Mouse (Mus musculus) neural tube, embryonic 14.5 days (tissue): ENCODE data around the gene Itih3. TPM values are rescaled to one million over a fixed set of nuclear protein-coding genes. Genes with fewer than 3 reads are reported as not detected.

Experiments used
- ATAC-seq: fragments of 200-750 bp; cut with Nextera tagmentation; 2 replicates; pipeline ENCODE4 v1.8.0; 2017; ENCODE audit warnings: low read depth, mild to moderate bottlenecking, moderate TSS enrichment, moderate library complexity
- H3K27ac ChIP-seq: fragments of 300-500 bp; sonication (generic); 2 replicates; pipeline ENCODE4 v1.5.1; 2014; ENCODE audit warnings: low read depth, mild to moderate bottlenecking, control low read depth, low read length, moderate library complexity, mixed read lengths
- H3K27me3 ChIP-seq: fragments of 300-500 bp; sonication (generic); 2 replicates; pipeline ENCODE4 v1.6.1; 2014; ENCODE audit warnings: low read length; ENCODE audit not compliant: control insufficient read depth, insufficient read depth
- H3K36me3 ChIP-seq: fragments of 300-500 bp; sonication (generic); 2 replicates; pipeline ENCODE4 v1.6.1; 2014; ENCODE audit warnings: low read length, mixed read lengths; ENCODE audit not compliant: control insufficient read depth, insufficient read depth
- H3K4me1 ChIP-seq: fragments of 300-500 bp; sonication (generic); 2 replicates; pipeline ENCODE4 v1.6.1; 2014; ENCODE audit warnings: low read length; ENCODE audit not compliant: control insufficient read depth, insufficient read depth
- H3K4me2 ChIP-seq: fragments of 300-500 bp; sonication (generic); 2 replicates; pipeline ENCODE4 v1.6.1; 2014; ENCODE audit warnings: mild to moderate bottlenecking, low read depth, low read length, control low read depth
- H3K4me3 ChIP-seq: fragments of 300-500 bp; sonication (generic); 2 replicates; pipeline ENCODE4 v1.5.1; 2014; ENCODE audit warnings: low read depth, low read length, control low read depth, mixed read lengths
- H3K9ac ChIP-seq: fragments of 300-500 bp; sonication (generic); replicated peaks from 2 replicates; pipeline ENCODE4 v1.6.1; 2014; ENCODE audit warnings: low read depth, mild to moderate bottlenecking, control low read depth, low read length, mixed read lengths
- H3K9me3 ChIP-seq: fragments of 300-500 bp; sonication (generic); 2 replicates; pipeline ENCODE4 v1.6.1; 2016; ENCODE audit warnings: low read length; ENCODE audit not compliant: control insufficient read depth
- WGBS: fragments of 180-500 bp; shearing (Covaris S2); extraction: QIAGEN DNeasy Blood & Tissue Kit; methylation state at CpG from one replicate; pipeline ENCODE4 v1.1.7; 2014; 5-methylcytosine and 5-hydroxymethylcytosine counted together
- polyA plus RNA-seq: library from polyadenylated mRNA; unstranded; fragments of >200 nt; fragmentation: Nextera tagmentation; extraction: Ambion mirVana; gene quantifications from 2 replicates; pipeline ENCODE4 v1.2.1, GENCODE M21; 2014

Gene Itih3
- polyA plus RNA-seq, 1 experiment from 2014 or later, result 1.3 TPM

GRCm38 (mm10) chr14:30861421-30862125, 62.0 kb downstream of the Itih3 start:
- Histone ChIP-seq H3K4me1 (no peaks in the 10 kb centered on the region), H3K27me3 (no peaks in the 10 kb centered on the region), H3K27ac (no peak overlapping the region), H3K4me2 (no peak overlapping the region), H3K4me3 (no peak overlapping the region), H3K9ac (no peak overlapping the region), H3K9me3 (no peaks in the 10 kb centered on the region), H3K36me3 (no peaks in the 10 kb centered on the region)
- no peak for ATAC-seq
- WGBS, result 83% methylated on average over 16 of the region's 16 CpGs

Other genes with a start within 250 kb of the Itih3 start
- 20.7 and 22.1 TPM in 2 replicates for gene Sfmbt1, start 208.9 kb downstream of the Itih3 start, polyA plus RNA-seq
- 19.3 and 30.7 TPM in 2 replicates for gene Tmem110, start 98.2 kb downstream of the Itih3 start, polyA plus RNA-seq
- gene Mustn1, start 44.6 kb downstream of the Itih3 start, polyA plus RNA-seq, result 1.0 and 1.8 TPM in 2 replicates
- 0.36 TPM in 1 of 2 replicates, not detected in the other for gene Itih4, start 37.3 kb downstream of the Itih3 start, polyA plus RNA-seq
- not detected in 2 replicates for gene Itih1, start 19.5 kb upstream of the Itih3 start, polyA plus RNA-seq
- gene Nek4, start 27.6 kb upstream of the Itih3 start, polyA plus RNA-seq, result 15.7 and 17.0 TPM in 2 replicates
- 64.9 and 67.5 TPM in 2 replicates for gene Glt8d1, start 77.6 kb upstream of the Itih3 start, polyA plus RNA-seq
- 336 TPM in 2 replicates for gene Spcs1, start 77.9 kb upstream of the Itih3 start, polyA plus RNA-seq
- 94.3 and 104 TPM in 2 replicates for gene Pbrm1, start 95.4 kb upstream of the Itih3 start, polyA plus RNA-seq
- gene Gnl3, start 95.4 kb upstream of the Itih3 start, polyA plus RNA-seq, result 53.3 and 58.1 TPM in 2 replicates
- gene Smim4, start 205.2 kb upstream of the Itih3 start, polyA plus RNA-seq, result 69.3 and 74.1 TPM in 2 replicates
- 219 and 241 TPM in 2 replicates for gene Nt5dc2, start 207.3 kb upstream of the Itih3 start, polyA plus RNA-seq
- gene Stab1, start 244.9 kb upstream of the Itih3 start, polyA plus RNA-seq, result 7.0 and 28.7 TPM in 2 replicates